Mouse (Mus musculus) heart, embryonic 12.5 days (tissue): ENCODE measurements around the gene Tnfrsf26. TPM values are rescaled to one million over a fixed set of nuclear protein-coding genes. Genes with fewer than 3 reads are reported as not detected.

Source experiments
- ATAC-seq: fragments of 200-750 bp; cut with Nextera tagmentation; 2 replicates; pipeline ENCODE4 v1.8.0; 2017; ENCODE audit warnings: moderate TSS enrichment, moderate library complexity; ENCODE audit not compliant: insufficient number of reproducible peaks, low FRiP score
- H3K27ac ChIP-seq: fragments of 300-500 bp; sonication (generic); 2 replicates; pipeline ENCODE4 v1.5.1; 2016; ENCODE audit warnings: mild to moderate bottlenecking, moderate library complexity; ENCODE audit not compliant: poor library complexity, severe bottlenecking
- H3K27me3 ChIP-seq: fragments of 300-500 bp; sonication (generic); replicated peaks from 2 replicates; pipeline ENCODE4 v1.6.1; 2016; ENCODE audit warnings: mild to moderate bottlenecking, moderate library complexity
- H3K36me3 ChIP-seq: fragments of 300-500 bp; sonication (generic); 2 replicates; pipeline ENCODE4 v1.6.1; 2016; ENCODE audit warnings: mild to moderate bottlenecking, moderate library complexity
- H3K4me1 ChIP-seq: fragments of 300-500 bp; sonication (generic); replicated peaks from 2 replicates; pipeline ENCODE4 v1.6.1; 2016; ENCODE audit warnings: mild to moderate bottlenecking
- H3K4me2 ChIP-seq: fragments of 300-500 bp; sonication (generic); 2 replicates; pipeline ENCODE4 v1.6.1; 2016; ENCODE audit warnings: mild to moderate bottlenecking, moderate library complexity
- H3K4me3 ChIP-seq: fragments of 300-500 bp; sonication (generic); 2 replicates; pipeline ENCODE4 v1.5.1; 2016; ENCODE audit warnings: mild to moderate bottlenecking
- H3K9ac ChIP-seq: fragments of 300-500 bp; sonication (generic); 2 replicates; pipeline ENCODE4 v1.6.1; 2016; ENCODE audit warnings: mild to moderate bottlenecking, moderate library complexity
- H3K9me3 ChIP-seq: fragments of 300-500 bp; sonication (generic); replicated peaks from 2 replicates; pipeline ENCODE4 v1.6.1; 2016; ENCODE audit warnings: mild to moderate bottlenecking, moderate library complexity
- WGBS: fragments of 180-500 bp; shearing (Covaris S2); methylation state at CpG from one replicate; pipeline ENCODE4 v1.1.7; 2016; 5-methylcytosine and 5-hydroxymethylcytosine counted together
- polyA plus RNA-seq: library from polyadenylated mRNA; unstranded; fragments of >200 nt; fragmentation: Nextera tagmentation; extraction: Ambion mirVana; gene quantifications from 2 replicates; pipeline ENCODE4 v1.2.1, GENCODE M21; 2016

Tnfrsf26 gene
- polyA plus RNA-seq, 1 experiment from 2014 or later, result 0.43 TPM

DNA sequence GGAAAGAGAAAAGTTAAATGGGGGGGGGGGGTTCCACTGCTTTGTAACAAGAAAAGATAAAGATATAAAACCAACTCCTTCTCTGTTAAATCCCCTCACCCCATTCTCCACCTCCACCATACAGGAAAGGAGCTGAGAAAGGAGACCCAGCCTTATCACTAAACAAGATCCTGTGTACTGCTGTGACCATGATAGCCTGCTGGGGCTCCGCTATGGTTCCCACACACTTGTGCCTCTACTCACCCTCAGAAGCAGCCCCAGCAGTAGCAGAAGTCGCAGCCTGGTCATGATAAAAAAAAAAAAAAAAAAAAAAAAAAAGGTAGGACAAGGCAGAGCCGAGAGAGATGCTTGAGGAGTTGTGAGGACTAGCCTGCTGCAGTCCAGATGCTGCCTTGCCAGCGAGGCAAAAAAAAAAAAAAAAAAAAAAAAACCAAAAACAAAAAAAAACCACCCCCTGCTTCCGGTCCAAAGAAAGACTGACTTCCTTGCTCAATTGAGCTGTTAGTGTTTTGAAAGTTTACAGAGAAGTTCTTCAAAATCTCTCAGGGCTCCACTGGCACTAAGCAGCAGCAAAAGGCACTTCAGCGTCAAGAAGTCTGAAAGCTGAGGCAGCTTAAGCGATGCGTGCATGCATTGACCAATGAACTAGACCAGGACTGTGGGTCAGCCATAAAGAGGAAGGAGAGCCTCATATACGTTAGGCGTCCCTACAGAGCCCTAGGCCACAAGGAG, 801 bp downstream of the Tnfrsf26 start:
- Histone ChIP-seq H3K36me3 (no peaks in the 10 kb centered on the region), H3K9ac (no peak overlapping the region), H3K27ac (no peak overlapping the region), H3K9me3 (no peaks in the 10 kb centered on the region), H3K4me1 (no peaks in the 10 kb centered on the region), H3K4me3 (no peak overlapping the region), H3K27me3 (no peaks in the 10 kb centered on the region), H3K4me2 (no peak overlapping the region)
- ATAC-seq, result no peak
- WGBS, result 38% methylated on average over 10 of the region's 10 CpGs

DNA sequence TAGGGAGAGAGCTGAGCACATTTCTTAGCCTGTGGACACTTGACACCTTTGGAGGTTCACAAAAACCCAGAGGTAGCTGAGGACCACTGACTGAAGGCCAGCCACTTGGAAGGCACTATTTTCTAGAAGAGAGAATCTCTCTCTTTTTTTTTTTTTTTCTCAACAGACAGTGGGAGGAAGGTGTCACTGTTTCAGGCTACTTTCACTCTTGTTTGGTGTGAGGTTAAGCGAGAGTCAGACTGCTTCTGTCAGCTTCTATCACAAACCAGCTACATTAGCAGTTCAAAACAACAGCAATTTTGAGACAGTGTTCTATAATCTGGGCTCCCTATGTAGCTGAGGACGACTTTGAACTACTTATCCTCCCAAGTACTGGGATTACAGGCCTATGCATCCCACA, 2.3 kb downstream of the Tnfrsf26 start:
- no peaks in the 10 kb centered on the region for H3K9me3 ChIP-seq
- no peaks in the 10 kb centered on the region for H3K4me1 ChIP-seq
- H3K4me2 ChIP-seq, result no peak overlapping the region
- no peak for ATAC-seq
- 68% methylated on average over 2 of the region's 2 CpGs for WGBS
- no peaks in the 10 kb centered on the region for H3K27me3 ChIP-seq
- no peak overlapping the region for H3K9ac ChIP-seq
- H3K36me3 ChIP-seq, result no peaks in the 10 kb centered on the region
- no peak overlapping the region for H3K27ac ChIP-seq
- H3K4me3 ChIP-seq, result no peak overlapping the region

DNA sequence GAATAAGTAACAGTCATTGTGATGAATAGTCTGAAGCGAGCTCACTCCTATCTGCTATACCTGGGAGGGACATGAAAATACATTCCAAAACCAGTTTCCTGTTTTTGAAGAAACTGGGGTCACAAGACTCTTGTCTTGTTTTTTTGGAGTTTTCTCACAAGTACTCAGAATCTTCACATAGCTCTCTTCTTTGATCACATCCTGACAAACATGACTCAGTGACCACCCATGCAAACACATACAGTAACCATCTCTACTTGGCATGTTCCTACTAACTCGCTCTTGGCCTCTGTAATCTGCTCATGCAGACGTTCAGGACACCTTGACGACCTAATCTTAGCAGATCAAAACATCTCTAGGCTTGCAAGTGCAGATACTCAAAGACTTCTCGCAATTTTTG, 3.4 kb downstream of the Tnfrsf26 start:
- H3K9me3 ChIP-seq, result no peaks in the 10 kb centered on the region
- H3K36me3 ChIP-seq, result no peaks in the 10 kb centered on the region
- H3K9ac ChIP-seq, result no peak overlapping the region
- no peak overlapping the region for H3K4me2 ChIP-seq
- no peaks in the 10 kb centered on the region for H3K4me1 ChIP-seq
- ATAC-seq, result no peak
- no peak overlapping the region for H3K27ac ChIP-seq
- H3K27me3 ChIP-seq, result no peaks in the 10 kb centered on the region
- 54% methylated on average over 5 of the region's 5 CpGs for WGBS
- no peak overlapping the region for H3K4me3 ChIP-seq

DNA sequence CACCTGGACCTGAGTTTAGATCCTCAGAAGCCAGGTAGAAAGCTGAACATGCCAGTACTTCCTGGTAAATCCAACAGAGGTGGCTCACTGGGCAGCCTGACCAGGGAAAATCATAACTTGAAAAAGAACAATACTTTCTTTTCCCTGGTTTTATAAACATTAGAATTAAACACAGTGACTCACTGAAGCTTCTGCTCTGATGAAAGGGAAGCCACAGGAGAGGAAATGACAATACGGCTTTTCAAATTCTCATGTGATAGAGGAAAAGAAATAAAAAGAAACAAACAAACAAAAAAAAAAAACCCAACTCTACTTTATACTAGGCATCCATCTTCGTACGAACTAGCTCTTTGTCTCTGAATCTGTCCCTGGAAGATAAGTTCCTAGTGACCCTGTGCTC, 4.0 kb downstream of the Tnfrsf26 start:
- WGBS, result 61% methylated on average over 3 of the region's 3 CpGs

DNA sequence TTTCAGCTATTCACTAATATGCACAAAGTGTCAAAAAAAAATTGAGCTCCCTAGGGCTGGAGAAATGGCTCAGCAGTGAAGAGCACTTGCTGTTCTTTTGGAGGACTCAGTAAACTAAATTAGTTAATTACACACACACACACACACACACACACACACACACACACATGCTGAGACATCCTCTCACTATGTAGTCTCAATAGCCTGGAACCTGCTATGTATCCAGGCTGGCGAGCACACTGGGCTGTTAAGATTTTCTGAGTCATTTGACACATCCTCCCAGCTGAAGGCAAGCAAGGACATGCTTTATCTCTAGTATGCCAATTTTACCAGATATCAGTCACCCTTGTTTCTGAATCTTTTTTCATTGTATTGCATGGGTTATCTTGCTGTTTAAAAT, 7.6 kb downstream of the Tnfrsf26 start:
- no peak overlapping the region for H3K4me2 ChIP-seq
- no peaks in the 10 kb centered on the region for H3K36me3 ChIP-seq
- H3K9me3 ChIP-seq, result peaks cover 8% of the 10 kb centered on the region; the same call in 1 of the 2 replicates
- H3K9ac ChIP-seq, result no peak overlapping the region
- no peak for ATAC-seq
- no peaks in the 10 kb centered on the region for H3K27me3 ChIP-seq
- WGBS, result 55% methylated on average over 1 of the region's 1 CpGs
- H3K4me3 ChIP-seq, result no peak overlapping the region
- H3K4me1 ChIP-seq, result no peaks in the 10 kb centered on the region
- no peak overlapping the region for H3K27ac ChIP-seq

More for the DNA sequence above, 4.0 kb downstream of the Tnfrsf26 start:
- no peak overlapping the region for H3K4me3 ChIP-seq
- no peaks in the 10 kb centered on the region for H3K27me3 ChIP-seq
- no peak overlapping the region for H3K4me2 ChIP-seq
- H3K9ac ChIP-seq, result no peak overlapping the region
- ATAC-seq, result no peak
- H3K4me1 ChIP-seq, result no peaks in the 10 kb centered on the region
- no peaks in the 10 kb centered on the region for H3K9me3 ChIP-seq
- no peak overlapping the region for H3K27ac ChIP-seq
- H3K36me3 ChIP-seq, result no peaks in the 10 kb centered on the region

DNA sequence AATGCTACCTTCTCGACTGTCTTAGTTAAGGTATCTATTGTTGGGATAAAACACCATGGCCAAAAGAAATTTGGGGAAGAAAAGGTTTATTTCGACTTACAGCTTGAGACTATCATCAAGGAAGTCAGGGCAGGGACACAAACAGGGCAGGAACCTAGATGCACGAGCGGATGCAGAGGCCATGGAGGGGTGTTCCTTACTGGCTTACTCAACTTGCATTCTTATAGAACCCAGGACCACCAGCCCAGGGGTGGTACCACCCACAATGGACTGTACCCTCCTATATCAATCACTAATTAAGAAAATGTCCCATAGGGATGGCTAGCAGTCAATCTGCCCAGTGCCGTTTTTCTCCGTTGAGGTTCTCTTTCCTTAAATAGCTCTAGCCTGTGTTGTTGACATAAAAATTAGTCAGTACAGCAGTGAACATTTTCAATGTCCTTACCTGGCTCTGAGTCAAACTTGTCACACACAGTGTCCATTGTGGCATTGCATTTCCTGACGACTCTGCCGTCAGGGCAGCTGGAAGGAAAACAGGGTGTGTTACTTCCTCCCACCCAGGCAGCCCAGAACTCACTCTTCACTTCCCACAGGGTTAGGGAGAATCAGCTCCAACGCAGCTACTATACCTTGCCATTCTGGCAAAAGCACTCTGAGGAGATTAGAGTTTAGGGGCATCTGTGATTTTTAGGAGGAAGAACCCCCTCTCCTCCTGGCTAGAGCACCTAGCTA, 14.0 kb downstream of the Tnfrsf26 start:
- H3K4me3 ChIP-seq, result no peak overlapping the region
- 39% methylated on average over 9 of the region's 9 CpGs for WGBS
- H3K9ac ChIP-seq, result no peak overlapping the region
- peak overlapping the region; percentile 18; the same call in 1 of the 2 replicates for H3K27ac ChIP-seq
- peak overlapping the region; percentile 21; the same call in 1 of the 2 replicates for H3K4me2 ChIP-seq
- H3K4me1 ChIP-seq, result peaks cover 11% of the 10 kb centered on the region
- H3K27me3 ChIP-seq, result no peaks in the 10 kb centered on the region
- peaks cover 8% of the 10 kb centered on the region; the same call in 1 of the 2 replicates for H3K9me3 ChIP-seq
- no peaks in the 10 kb centered on the region for H3K36me3 ChIP-seq
- 0 out of 2 replicates have a peak, but pooled peaks have one; percentile 42 for ATAC-seq

DNA sequence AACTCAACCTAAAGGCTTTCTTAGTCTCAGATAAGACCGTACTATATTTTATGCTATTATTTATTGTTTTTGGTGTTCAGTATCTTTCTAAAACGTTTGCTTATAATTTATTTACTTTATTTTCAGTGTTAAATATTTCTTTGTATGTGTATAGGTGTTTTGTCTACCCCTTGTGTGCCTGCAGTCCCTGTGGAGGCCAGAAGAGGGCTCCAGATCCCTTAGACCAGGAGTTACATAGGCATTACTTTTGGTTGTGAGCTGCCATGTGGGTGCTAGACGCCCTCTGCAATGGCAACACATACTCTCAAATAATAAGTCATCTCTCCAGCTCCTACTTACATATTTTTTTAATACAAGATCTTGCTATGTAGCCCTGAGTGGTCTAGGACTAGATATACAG, 16.3 kb downstream of the Tnfrsf26 start:
- Histone ChIP-seq H3K4me1 (peaks cover 11% of the 10 kb centered on the region), H3K36me3 (no peaks in the 10 kb centered on the region), H3K4me3 (no peak overlapping the region), H3K4me2 (no peak overlapping the region), H3K9ac (no peak overlapping the region), H3K27ac (no peak overlapping the region), H3K9me3 (peaks cover 6% of the 10 kb centered on the region; the same call in 1 of the 2 replicates), H3K27me3 (no peaks in the 10 kb centered on the region)
- ATAC-seq, result no peak
- WGBS, result 49% methylated on average over 3 of the region's 3 CpGs

DNA sequence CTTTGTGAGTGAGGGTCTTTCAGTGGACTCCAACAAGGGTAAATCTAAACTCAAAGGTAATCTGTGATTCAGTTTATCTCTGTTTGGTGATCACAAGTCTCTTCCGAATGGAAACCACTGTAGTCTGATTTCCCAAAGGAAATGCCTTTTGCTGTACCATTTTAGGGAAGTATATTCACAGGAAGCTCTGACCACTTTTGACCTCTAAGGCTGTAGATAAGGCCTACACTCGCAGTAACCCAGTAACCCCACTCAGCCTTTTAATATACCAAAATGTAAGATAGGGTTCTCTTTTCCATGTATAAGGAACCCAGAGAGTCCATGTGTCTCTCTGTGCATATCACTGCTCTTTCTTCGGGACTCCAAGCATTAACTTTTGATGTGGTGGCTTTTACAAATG, 23.2 kb downstream of the Tnfrsf26 start:
- Histone ChIP-seq H3K27ac (no peak overlapping the region), H3K36me3 (no peaks in the 10 kb centered on the region), H3K4me3 (no peak overlapping the region), H3K27me3 (no peaks in the 10 kb centered on the region), H3K4me2 (no peak overlapping the region), H3K9me3 (no peaks in the 10 kb centered on the region), H3K4me1 (peaks cover 8% of the 10 kb centered on the region; the same call in 1 of the 2 replicates), H3K9ac (no peak overlapping the region)
- no peak for ATAC-seq
- 62% methylated on average over 3 of the region's 3 CpGs for WGBS

DNA sequence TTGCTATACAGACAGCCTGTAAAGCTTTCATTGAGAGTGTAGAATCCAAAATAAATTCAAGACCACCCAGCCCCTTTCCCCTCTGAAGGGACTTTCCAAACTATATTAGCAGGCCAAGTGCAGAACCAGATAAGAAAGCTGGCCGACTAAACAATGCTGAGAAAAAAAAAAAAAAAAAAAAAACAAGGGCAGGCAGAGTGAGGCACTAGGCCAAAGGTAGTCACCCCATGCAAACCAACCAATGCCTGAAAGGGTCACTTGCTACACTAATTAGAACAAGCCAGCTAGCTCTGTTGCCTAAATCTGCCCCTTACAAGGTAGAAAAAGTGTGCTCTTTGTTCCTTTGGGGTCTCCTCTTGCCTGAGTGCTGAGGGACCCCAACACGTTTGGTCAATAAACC, 23.6 kb downstream of the Tnfrsf26 start:
- 57% methylated on average over 2 of the region's 2 CpGs for WGBS
- H3K4me3 ChIP-seq, result no peak overlapping the region
- no peak overlapping the region for H3K27ac ChIP-seq

DNA sequence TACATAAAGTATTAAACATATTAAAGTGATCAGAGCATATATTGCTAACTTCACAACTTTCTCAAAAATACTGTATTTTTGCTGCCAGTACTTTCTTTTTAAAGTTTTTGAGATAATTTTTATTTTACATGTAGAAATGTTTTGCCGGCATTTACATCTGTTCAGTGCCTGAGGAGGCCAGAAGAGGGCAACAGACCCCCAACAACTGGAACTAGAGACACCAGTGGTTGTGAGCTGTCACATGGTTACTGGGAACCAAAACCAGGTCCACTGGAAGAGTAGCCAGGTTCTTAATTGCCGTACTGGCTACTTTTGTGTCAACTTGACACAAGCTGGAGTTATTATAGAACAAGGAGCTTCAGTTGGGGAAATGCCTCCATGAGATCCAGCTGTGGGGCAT, 26.8 kb downstream of the Tnfrsf26 start:
- H3K36me3 ChIP-seq, result no peaks in the 10 kb centered on the region
- no peak overlapping the region for H3K27ac ChIP-seq
- peaks cover 17% of the 10 kb centered on the region for H3K4me1 ChIP-seq
- no peak overlapping the region for H3K9ac ChIP-seq
- no peaks in the 10 kb centered on the region for H3K27me3 ChIP-seq
- no peak overlapping the region for H3K4me3 ChIP-seq
- 71% methylated on average over 2 of the region's 2 CpGs for WGBS
- no peak overlapping the region for H3K4me2 ChIP-seq
- ATAC-seq, result no peak
- H3K9me3 ChIP-seq, result no peaks in the 10 kb centered on the region

More for the DNA sequence above, 23.6 kb downstream of the Tnfrsf26 start:
- Histone ChIP-seq H3K4me2 (no peak overlapping the region), H3K27me3 (no peaks in the 10 kb centered on the region), H3K9me3 (no peaks in the 10 kb centered on the region), H3K9ac (no peak overlapping the region), H3K36me3 (no peaks in the 10 kb centered on the region), H3K4me1 (peaks cover 3% of the 10 kb centered on the region; the same call in 1 of the 2 replicates)
- no peak for ATAC-seq

DNA sequence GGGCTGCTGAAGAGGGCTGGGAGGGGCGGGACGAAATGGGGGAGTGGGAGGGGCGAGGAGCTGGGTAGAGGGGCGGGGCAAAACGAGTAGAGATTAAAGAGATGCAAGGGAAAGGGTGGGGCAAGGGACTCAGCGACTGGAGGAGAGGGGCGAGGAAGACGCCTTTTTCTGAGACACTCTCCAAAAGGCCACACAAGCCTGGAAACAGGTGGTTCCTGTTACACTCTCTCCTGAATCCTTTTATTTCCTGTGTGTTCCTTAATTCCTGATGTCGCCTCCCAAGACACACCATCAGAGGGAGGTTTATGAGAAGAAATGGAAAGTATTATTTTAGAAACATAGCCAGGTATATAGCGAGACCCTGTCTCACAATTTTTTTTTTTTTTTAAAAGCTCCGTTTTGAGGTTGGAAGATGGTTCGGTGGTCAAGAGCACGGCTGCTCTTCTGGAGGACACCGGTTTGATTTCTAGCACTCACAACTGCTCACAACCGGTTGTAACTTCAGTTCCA, 28.2 kb downstream of the Tnfrsf26 start:
- Histone ChIP-seq H3K27ac (no peak overlapping the region), H3K27me3 (no peaks in the 10 kb centered on the region), H3K9ac (peak overlapping the region; percentile 61), H3K4me3 (peak overlapping the region; percentile 87), H3K4me2 (peak overlapping the region; percentile 95), H3K36me3 (0 out of 2 replicates have a peak, but pooled peaks cover 5% of the 10 kb centered on the region), H3K9me3 (no peaks in the 10 kb centered on the region), H3K4me1 (peaks cover 18% of the 10 kb centered on the region)
- no peak for ATAC-seq
- 9% methylated on average over 15 of the region's 15 CpGs for WGBS
